Mouse (Mus musculus): ENCODE data around the gene Mindy3.

Gene Mindy3

DNA sequence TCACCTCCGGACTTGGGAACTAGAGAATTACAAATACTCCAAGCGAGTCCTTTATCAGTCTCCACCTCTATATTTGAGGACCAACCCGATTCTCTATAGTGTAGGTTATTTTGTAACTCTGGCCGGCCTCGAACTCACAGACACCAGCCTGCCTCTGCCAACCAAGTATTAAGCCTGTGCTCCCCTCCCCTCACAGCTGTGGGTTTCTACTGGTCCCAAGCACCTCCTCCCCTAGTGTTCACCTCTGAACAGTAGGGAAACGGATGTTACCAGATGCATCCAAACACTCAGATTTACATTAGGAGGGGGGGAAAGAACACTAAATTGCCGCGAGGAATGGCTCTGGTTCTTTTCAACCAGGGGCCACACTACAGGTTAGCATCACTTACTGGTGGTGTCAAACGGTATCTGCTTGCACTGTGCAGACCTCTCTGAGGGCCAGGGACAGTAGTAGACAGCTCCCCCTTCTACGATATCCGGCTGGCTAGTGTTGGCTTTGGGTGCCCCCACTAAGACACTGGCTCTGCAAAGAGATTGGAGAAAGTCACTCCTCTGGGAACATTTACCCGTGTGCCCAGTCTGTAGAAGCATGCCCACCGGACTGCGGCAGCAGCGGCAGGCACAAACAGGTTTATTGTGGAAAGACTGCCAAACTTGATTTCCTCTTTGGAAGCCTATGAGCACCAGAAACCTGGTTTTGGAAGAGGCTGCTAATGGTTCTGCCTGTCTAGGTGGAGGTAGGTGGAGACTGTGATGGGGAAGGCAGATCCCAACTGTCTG lies 118.6 kb downstream of the Mindy3 start:
- no peak for DNase-seq

DNA sequence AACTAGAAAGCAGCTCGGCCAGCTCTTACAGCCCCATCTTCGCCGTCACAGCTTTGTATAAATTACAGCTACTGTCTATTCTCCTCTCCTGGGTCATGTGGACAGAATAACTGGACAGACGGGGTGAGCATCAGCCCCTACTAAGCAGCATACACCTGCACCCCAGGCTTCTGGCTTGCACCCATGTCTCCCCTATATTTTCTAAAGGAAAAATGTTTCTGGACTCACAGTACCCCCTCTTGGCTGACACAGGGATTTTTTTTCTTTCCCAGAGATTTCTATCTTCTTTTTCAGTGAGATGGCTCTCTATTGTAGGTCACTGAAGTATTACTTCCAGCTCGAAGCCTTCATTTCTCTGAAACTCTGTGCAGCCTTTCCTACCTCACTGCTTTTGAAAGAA lies 122.0 kb downstream of the Mindy3 start:
- no peak for DNase-seq
